Mouse (Mus musculus) 416B (cell line): Measurements from ENCODE around the gene Rnf20.
A peak's percentile ranks its signal among the peaks of the same experiment; 100 is the strongest.

ENCODE experiments used
- DNase-seq: peaks from one replicate; pipeline ENCODE4 v3.0.0; 2011; ENCODE audit warnings: low read depth

Gene Rnf20

GRCm38 (mm10) chr4:49661664-49662063, 29.9 kb downstream of the Rnf20 start:
- no peak for DNase-seq

GRCm38 (mm10) chr4:49662231-49662630, 30.4 kb downstream of the Rnf20 start:
- no peak for DNase-seq

- no peak for DNase-seq
These were observed 33.0 kb downstream of the Rnf20 start for GRCm38 (mm10) chr4:49664850-49665249.

GRCm38 (mm10) chr4:49676071-49676470, 44.3 kb downstream of the Rnf20 start:
- DNase-seq, result no peak

- peak; percentile 62 for DNase-seq
These were observed 45.0 kb downstream of the Rnf20 start for GRCm38 (mm10) chr4:49676790-49677189.

- no peak for DNase-seq
These were observed 48.5 kb downstream of the Rnf20 start for GRCm38 (mm10) chr4:49680171-49680875.

- no peak for DNase-seq
These were observed 50.0 kb downstream of the Rnf20 start, which contains the start of gene Ppp3r2 for GRCm38 (mm10) chr4:49681812-49682211. TSS of gene Ppp3r2 (minus strand) at chr4:49682024.

GRCm38 (mm10) chr4:49688594-49689288, 56.9 kb downstream of the Rnf20 start:
- DNase-seq, result peak; percentile 64

GRCm38 (mm10) chr4:49691405-49692194, 59.8 kb downstream of the Rnf20 start:
- DNase-seq, result no peak
